Mouse (Mus musculus): ENCODE results near the gene Ybx3. TPM values are rescaled to one million over a fixed set of nuclear protein-coding genes. Genes with fewer than 3 reads are reported as not detected.

The Ybx3 gene
- polyA plus RNA-seq, 1 experiment from 2014 or later = 58.4 TPM

DNA sequence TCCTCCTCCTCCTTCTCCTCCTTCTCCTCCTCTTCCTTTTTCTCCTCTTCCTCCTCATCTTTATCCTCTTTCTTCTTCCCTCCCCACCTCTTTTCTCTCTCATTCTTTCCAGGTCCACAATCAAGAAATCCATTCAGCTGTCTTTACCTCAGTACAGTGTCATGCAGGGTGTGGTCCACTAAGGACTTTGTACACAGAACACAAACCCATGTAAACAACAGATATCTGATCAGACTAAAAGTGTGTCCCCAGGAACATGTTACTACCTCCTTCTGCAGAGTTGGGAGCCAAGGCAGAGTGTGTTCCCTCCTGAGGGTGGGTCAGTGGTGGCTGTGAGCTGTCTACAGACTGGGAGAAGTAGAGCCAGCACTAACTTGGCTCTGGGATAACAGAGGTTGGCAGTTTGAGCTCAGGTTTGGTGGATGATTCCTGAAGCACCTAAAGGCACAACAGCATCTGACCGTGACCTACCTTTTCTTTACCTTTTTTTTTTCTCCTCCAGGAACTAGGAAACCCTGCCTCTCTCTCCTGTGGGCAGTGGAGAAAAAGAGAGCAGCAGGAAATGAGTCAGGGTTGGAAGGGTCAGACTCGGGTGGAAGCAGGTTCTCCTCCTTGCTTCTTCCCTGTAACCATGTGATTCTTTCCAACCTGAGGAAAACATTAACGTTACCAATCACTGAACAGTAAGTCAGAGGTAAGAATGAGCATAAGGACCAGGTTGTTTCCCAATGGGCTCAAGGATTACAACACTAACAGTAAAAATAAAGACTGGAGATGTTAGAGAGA is 66.2 kb downstream of the Ybx3 start:
- H3K4me2 ChIP-seq = no peak overlapping the region
- no peak overlapping the region for H3K4me3 ChIP-seq (ENCODE audit: low read depth, low read length)
- WGBS (ENCODE audit: insufficient replicate concordance) = 60% methylated on average over 3 of the region's 3 CpGs
- no peak overlapping the region for H3K9ac ChIP-seq (ENCODE audit: low read depth, low read length)
- no peaks in the 10 kb centered on the region for H3K27me3 ChIP-seq (ENCODE audit: control insufficient read depth, insufficient read depth, low read length)
- no peak for ATAC-seq (replicated peaks; ENCODE audit: insufficient number of reproducible peaks, low FRiP score, low TSS enrichment)
- H3K9me3 ChIP-seq (replicated peaks; ENCODE audit: control insufficient read depth, low read length) = no peaks in the 10 kb centered on the region
- H3K27ac ChIP-seq (ENCODE audit: low read depth, low read length) = no peak overlapping the region
- H3K4me1 ChIP-seq (ENCODE audit: control insufficient read depth, insufficient read depth, low read length) = no peaks in the 10 kb centered on the region
- no peaks in the 10 kb centered on the region for H3K36me3 ChIP-seq (ENCODE audit: control insufficient read depth, insufficient read depth, low read length)

DNA sequence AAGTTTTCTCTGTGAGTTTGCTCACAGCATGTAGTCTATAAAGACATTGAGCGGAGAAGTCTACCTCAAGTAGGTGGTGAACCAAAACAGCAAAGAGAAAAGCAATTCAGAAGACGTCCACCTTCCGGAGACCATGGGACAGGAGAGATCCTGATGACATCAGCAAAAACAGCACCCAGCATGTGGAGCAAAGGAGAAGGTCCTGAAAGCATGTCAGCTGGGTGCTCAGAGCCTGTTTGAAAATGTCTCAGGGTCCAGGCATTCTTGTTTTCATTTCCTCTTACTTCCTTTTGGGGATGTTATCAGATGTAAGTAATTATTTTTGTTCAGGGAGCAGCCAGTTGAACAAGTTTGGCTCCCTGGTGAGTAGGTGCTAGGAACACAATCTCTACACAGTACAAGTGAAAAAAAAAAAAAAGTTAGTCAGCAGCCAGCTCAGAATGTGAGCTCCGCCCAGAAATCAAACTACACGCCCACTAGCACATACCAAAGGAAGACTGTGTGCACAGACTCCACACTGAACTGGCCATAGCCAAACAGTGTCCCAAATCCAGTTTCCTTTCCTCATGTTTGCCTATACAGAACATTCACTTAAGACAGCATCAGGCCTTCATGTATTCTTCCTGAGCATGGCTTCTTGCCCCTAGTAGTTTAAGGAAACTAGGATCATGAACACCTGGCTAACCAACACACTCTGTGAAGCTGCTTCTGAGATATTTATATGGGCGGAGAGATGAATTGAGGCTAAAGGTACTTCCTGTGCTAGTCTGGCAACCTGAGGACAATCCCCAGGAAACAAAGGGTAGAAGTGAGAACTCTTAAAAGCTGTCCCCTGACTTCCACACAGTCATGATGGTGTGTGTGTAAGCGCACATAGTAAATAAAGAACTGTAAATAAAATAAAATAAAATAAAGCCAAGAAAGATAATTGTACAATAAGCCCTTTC is 71.8 kb downstream of the Ybx3 start:
- H3K4me1 ChIP-seq (ENCODE audit: control insufficient read depth, insufficient read depth, low read length) = no peaks in the 10 kb centered on the region
- no peak overlapping the region for H3K4me3 ChIP-seq (ENCODE audit: low read depth, low read length)
- no peaks in the 10 kb centered on the region for H3K9me3 ChIP-seq (replicated peaks; ENCODE audit: control insufficient read depth, low read length)
- H3K27me3 ChIP-seq (ENCODE audit: control insufficient read depth, insufficient read depth, low read length) = no peaks in the 10 kb centered on the region
- 76% methylated on average over 7 of the region's 7 CpGs for WGBS (ENCODE audit: insufficient replicate concordance)
- H3K36me3 ChIP-seq (ENCODE audit: control insufficient read depth, insufficient read depth, low read length) = no peaks in the 10 kb centered on the region
- H3K27ac ChIP-seq (ENCODE audit: low read depth, low read length) = no peak overlapping the region
- H3K9ac ChIP-seq (ENCODE audit: low read depth, low read length) = no peak overlapping the region
- H3K4me2 ChIP-seq = no peak overlapping the region
- no peak for ATAC-seq (replicated peaks; ENCODE audit: insufficient number of reproducible peaks, low FRiP score, low TSS enrichment)

Other genes starting within 250 kb of the Ybx3 start
- gene Klra2, start 141.1 kb downstream of the Ybx3 start, polyA plus RNA-seq (2014; fragmentation: Nextera tagmentation; extraction: Ambion mirVana) = not detected in 2 replicates
- gene Magohb, start 95.2 kb downstream of the Ybx3 start, polyA plus RNA-seq (2014; fragmentation: Nextera tagmentation; extraction: Ambion mirVana) = 43.5 and 46.2 TPM in 2 replicates
- gene Styk1, start 34.9 kb downstream of the Ybx3 start, polyA plus RNA-seq (2014; fragmentation: Nextera tagmentation; extraction: Ambion mirVana) = 0.73 and 0.94 TPM in 2 replicates
- gene 5430401F13Rik, start 97.9 kb upstream of the Ybx3 start, polyA plus RNA-seq (2014; fragmentation: Nextera tagmentation; extraction: Ambion mirVana) = not detected in 2 replicates
- not detected in 2 replicates for gene Gm6619, start 97.9 kb upstream of the Ybx3 start, polyA plus RNA-seq (2014; fragmentation: Nextera tagmentation; extraction: Ambion mirVana)
- not detected in 2 replicates for gene Tas2r130, start 242.4 kb upstream of the Ybx3 start, polyA plus RNA-seq (2014; fragmentation: Nextera tagmentation; extraction: Ambion mirVana)